Mouse (Mus musculus) hindbrain, postnatal 0 days (tissue): ENCODE results near the gene Dnajc30. TPM values are rescaled to one million over a fixed set of nuclear protein-coding genes. Genes with fewer than 3 reads are reported as not detected.
A peak's percentile ranks its signal among the peaks of the same experiment; 100 is the strongest.

Source experiments
- ATAC-seq: fragments of 200-750 bp; cut with Nextera tagmentation; 2 replicates; pipeline ENCODE4 v1.8.0; 2017; ENCODE audit warnings: mild to moderate bottlenecking, moderate TSS enrichment, moderate library complexity
- DNase-seq: peaks from one replicate; pipeline ENCODE4 v3.0.0-alpha.2; 2015; ENCODE audit warnings: low spot score
- H3K27ac ChIP-seq: fragments of 300-500 bp; sonication (generic); 2 replicates; pipeline ENCODE4 v1.5.1; 2014; ENCODE audit warnings: mild to moderate bottlenecking
- H3K27me3 ChIP-seq: fragments of 300-500 bp; sonication (generic); 2 replicates; pipeline ENCODE4 v1.6.1; 2014; ENCODE audit warnings: low read length, mixed read lengths; ENCODE audit not compliant: insufficient read depth
- H3K36me3 ChIP-seq: fragments of 300-500 bp; sonication (generic); 2 replicates; pipeline ENCODE4 v1.6.1; 2014; ENCODE audit warnings: low read length, mixed read lengths; ENCODE audit not compliant: insufficient read depth
- H3K4me1 ChIP-seq: fragments of 300-500 bp; sonication (generic); 2 replicates; pipeline ENCODE4 v1.6.1; 2014; ENCODE audit warnings: antibody characterized with exemption, low read length, mixed read lengths; ENCODE audit not compliant: insufficient read depth
- H3K4me2 ChIP-seq: fragments of 300-500 bp; sonication (generic); 2 replicates; pipeline ENCODE4 v1.6.1; 2014; ENCODE audit warnings: low read depth, mild to moderate bottlenecking, low read length, moderate library complexity, mixed read lengths
- H3K4me3 ChIP-seq: fragments of 300-500 bp; sonication (generic); 2 replicates; pipeline ENCODE4 v1.5.1; 2014; ENCODE audit warnings: low read length
- H3K9ac ChIP-seq: fragments of 300-500 bp; sonication (generic); replicated peaks from 2 replicates; pipeline ENCODE4 v1.6.1; 2014; ENCODE audit warnings: mild to moderate bottlenecking, low read length, moderate library complexity, mixed read lengths
- H3K9me3 ChIP-seq: fragments of 300-500 bp; sonication (generic); 2 replicates; pipeline ENCODE4 v1.6.1; 2016; ENCODE audit warnings: low read length, mixed read lengths
- CTCF ChIP-seq: IDR thresholded peaks from 2 replicates; pipeline ENCODE4 v1.5.1; 2016; ENCODE audit warnings: antibody characterized with exemption, control low read depth, low read depth
- WGBS: fragments of 180-500 bp; shearing (Covaris S2); extraction: QIAGEN DNeasy Blood & Tissue Kit; methylation state at CpG from one replicate; pipeline ENCODE4 v1.1.7; 2014; 5-methylcytosine and 5-hydroxymethylcytosine counted together
- polyA plus RNA-seq: library from polyadenylated mRNA; unstranded; fragments of >200 nt; fragmentation: Nextera tagmentation; extraction: Ambion mirVana; gene quantifications from 2 replicates; pipeline ENCODE4 v1.2.1, GENCODE M21; 2015
- total RNA-seq: library from RNA; depleted of rRNA; stranded (reverse); fragments of >200 nt; gene quantifications from 2 replicates; pipeline ENCODE4 v1.2.3, GENCODE M21; 2014

Gene Dnajc30
- total and polyA plus RNA-seq, 2 experiments from 2014 or later, result 14.7 to 43.4 TPM

DNA sequence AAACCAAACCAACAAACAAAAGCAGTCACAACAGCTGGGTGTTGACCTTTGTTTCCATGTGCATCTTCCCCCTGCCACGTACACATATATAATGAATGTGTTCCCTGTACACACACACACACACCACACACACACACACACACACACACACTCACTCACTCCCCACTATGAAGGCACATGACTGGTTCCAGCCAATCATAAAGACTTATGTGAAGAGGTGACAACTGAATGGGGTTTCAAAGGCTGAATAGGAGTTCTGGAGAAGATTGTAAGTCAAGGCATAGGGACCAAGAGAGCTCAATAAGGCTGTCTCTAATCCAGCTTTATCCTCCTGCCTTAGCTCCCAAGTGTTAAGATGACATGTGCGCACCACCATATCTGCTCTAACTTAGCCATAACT is 15.6 kb downstream of the Dnajc30 start:
- no peak overlapping the region for H3K4me2 ChIP-seq
- H3K9ac ChIP-seq, result no peak overlapping the region
- no peaks in the 10 kb centered on the region for H3K27me3 ChIP-seq
- H3K27ac ChIP-seq, result no peak overlapping the region
- DNase-seq, result no peak
- ATAC-seq, result no peak
- H3K36me3 ChIP-seq, result peaks cover 4% of the 10 kb centered on the region
- 92% methylated on average over 2 of the region's 2 CpGs for WGBS
- H3K4me1 ChIP-seq, result no peaks in the 10 kb centered on the region
- no peak for TF ChIP-seq CTCF
- H3K4me3 ChIP-seq, result no peak overlapping the region
- no peaks in the 10 kb centered on the region for H3K9me3 ChIP-seq

- Histone ChIP-seq H3K9ac (no peak overlapping the region), H3K27ac (no peak overlapping the region), H3K9me3 (no peaks in the 10 kb centered on the region), H3K27me3 (no peaks in the 10 kb centered on the region), H3K36me3 (no peaks in the 10 kb centered on the region), H3K4me3 (no peak overlapping the region), H3K4me2 (no peak overlapping the region), H3K4me1 (no peaks in the 10 kb centered on the region)
- no peak for TF ChIP-seq CTCF
- DNase-seq (no peak), ATAC-seq (no peak)
- 91% methylated on average over 5 of the region's 5 CpGs for WGBS
Observed at GRCm38 (mm10) chr5:135080539-135080938, 16.5 kb downstream of the Dnajc30 start.

DNA sequence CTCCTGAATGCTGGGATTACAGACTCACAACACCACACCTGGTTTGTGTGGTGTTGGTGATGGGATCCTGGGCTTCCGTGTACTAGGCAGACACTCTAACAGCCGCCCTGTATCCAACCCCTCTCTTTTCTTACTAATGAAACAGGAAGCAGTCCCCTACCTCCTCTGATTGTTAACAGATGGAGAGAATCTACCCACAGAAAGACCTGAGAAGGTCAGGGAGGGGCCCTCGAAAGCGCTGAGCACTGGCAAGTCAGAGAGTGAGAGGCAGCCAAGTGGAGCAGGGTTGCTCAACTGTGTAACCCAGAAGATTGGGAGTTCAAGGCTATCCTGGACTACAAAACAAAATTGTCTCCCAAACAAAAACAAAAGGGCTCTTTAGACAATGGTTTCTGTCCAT is 22.9 kb downstream of the Dnajc30 start:
- H3K36me3 ChIP-seq, result no peaks in the 10 kb centered on the region
- peaks cover 31% of the 10 kb centered on the region for H3K27me3 ChIP-seq
- H3K4me3 ChIP-seq, result no peak overlapping the region
- ATAC-seq (no peak), DNase-seq (no peak)
- no peak for TF ChIP-seq CTCF
- no peaks in the 10 kb centered on the region for H3K9me3 ChIP-seq
- H3K4me2 ChIP-seq, result no peak overlapping the region
- no peak overlapping the region for H3K27ac ChIP-seq
- WGBS, result 71% methylated on average over 4 of the region's 4 CpGs
- no peak overlapping the region for H3K9ac ChIP-seq
- H3K4me1 ChIP-seq, result no peaks in the 10 kb centered on the region

DNA sequence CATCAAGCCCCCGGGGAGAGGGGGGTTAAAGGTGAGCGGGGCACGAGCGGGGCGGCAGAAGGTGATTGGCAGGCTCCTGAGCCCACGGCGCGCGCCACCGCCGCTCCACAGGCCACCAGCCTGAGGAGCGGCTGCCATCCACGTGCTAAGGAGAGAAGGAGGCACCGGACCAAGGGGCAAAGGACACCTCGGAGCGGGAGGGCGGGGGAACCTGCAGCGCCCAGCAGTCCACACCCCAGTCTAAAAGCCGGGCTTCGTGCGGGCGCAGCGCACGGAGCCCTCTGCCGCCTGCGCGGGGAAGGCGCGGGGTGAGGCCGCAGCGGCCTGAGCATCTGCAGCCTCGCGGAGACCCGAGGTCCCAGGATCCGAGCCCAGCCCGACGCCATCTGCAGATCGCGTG is 25.7 kb downstream of the Dnajc30 start, which contains the start of gene Mlxipl:
Gene Mlxipl, plus strand, starts transcription at position 238 of the 400 bp plus-strand sequence.
- Histone ChIP-seq H3K4me1 (no peaks in the 10 kb centered on the region), H3K36me3 (no peaks in the 10 kb centered on the region), H3K4me2 (no peak within 1 kb of the TSS), H3K9me3 (no peaks in the 10 kb centered on the region), H3K27ac (no peak within 1 kb of the TSS), H3K27me3 (peaks cover 35% of the 10 kb centered on the region), H3K9ac (no peak within 1 kb of the TSS), H3K4me3 (0 out of 2 replicates have a peak within 1 kb of the TSS, but pooled peaks have one; percentile 7)
- DNase-seq, result no peak
- no peak for TF ChIP-seq CTCF
- 4% methylated on average over 32 of the region's 39 CpGs for WGBS
- no peak for ATAC-seq

DNA sequence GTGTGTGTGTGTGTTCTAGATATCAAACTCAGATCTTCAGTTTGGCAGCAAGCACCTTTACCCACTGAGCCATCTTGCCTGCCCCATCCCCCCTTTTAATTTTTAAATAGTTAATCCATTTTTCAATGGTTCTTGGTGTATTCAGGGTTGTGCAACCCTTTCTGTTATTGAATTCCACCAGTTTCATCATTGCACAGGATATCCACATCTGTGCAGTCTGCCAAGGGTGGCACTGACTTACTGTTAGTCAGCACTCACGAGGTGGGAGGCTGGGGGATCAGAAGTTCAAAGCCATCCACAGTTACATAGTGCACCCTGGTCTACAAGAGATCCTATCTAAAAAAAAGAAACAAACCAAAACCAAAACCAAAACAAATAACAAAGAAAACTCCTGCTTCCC is 37.0 kb downstream of the Dnajc30 start:
- peaks cover 7% of the 10 kb centered on the region for H3K27me3 ChIP-seq
- H3K9ac ChIP-seq, result no peak overlapping the region
- no peaks in the 10 kb centered on the region for H3K36me3 ChIP-seq
- H3K4me1 ChIP-seq, result no peaks in the 10 kb centered on the region
- H3K27ac ChIP-seq, result no peak overlapping the region
- TF ChIP-seq CTCF, result no peak
- H3K4me3 ChIP-seq, result no peak overlapping the region
- ATAC-seq (no peak), DNase-seq (no peak)
- WGBS, result 62% methylated on average over 1 of the region's 1 CpGs
- no peaks in the 10 kb centered on the region for H3K9me3 ChIP-seq
- no peak overlapping the region for H3K4me2 ChIP-seq

- no peaks in the 10 kb centered on the region for H3K9me3 ChIP-seq
Observed at GRCm38 (mm10) chr5:135103999-135104660, 40.1 kb downstream of the Dnajc30 start.

DNA sequence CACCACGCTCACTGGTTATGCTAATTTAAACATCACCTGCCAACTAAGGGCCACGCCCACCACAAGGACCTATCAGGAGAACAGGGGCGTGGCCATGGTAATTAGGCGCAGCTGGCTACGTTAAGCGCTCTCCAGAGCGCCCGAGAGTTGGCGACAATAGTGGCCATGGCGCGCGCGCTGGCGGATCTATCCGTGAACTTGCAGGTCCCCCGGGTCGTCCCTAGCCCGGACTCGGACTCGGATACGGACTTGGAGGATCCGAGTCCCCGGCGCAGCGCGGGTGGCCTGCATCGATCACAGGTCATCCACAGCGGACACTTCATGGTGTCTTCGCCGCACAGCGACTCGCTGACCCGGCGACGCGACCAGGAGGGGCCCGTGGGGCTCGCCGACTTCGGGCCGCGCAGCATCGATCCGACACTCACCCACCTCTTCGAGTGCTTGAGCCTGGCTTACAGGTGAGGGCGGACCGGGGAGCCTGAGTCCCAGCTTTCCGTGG is 42.8 kb downstream of the Dnajc30 start:
- peak; percentile 91 for ATAC-seq
- TF ChIP-seq CTCF, result no peak

More at GRCm38 (mm10) chr5:135103999-135104660, 40.1 kb downstream of the Dnajc30 start:
- 68% methylated on average over 11 of the region's 11 CpGs for WGBS
- no peaks in the 10 kb centered on the region for H3K36me3 ChIP-seq
- peak; percentile 57 for TF ChIP-seq CTCF
- ATAC-seq (no peak), DNase-seq (no peak)
- H3K4me3 ChIP-seq, result no peak overlapping the region
- 0 out of 2 replicates have a peak, but pooled peaks cover 5% of the 10 kb centered on the region for H3K4me1 ChIP-seq
- no peak overlapping the region for H3K4me2 ChIP-seq
- no peak overlapping the region for H3K27ac ChIP-seq
- no peak overlapping the region for H3K9ac ChIP-seq
- H3K27me3 ChIP-seq, result peaks cover 27% of the 10 kb centered on the region

More for the DNA sequence above, 42.8 kb downstream of the Dnajc30 start:
- under 1% methylated on average over 48 of the region's 48 CpGs for WGBS
- Histone ChIP-seq H3K27me3 (peaks cover 30% of the 10 kb centered on the region), H3K27ac (no peak overlapping the region), H3K4me3 (peak overlapping the region; percentile 46), H3K9me3 (no peaks in the 10 kb centered on the region), H3K4me1 (0 out of 2 replicates have a peak, but pooled peaks cover 5% of the 10 kb centered on the region), H3K4me2 (peak overlapping the region; percentile 87), H3K9ac (peak overlapping the region; percentile 35; the same call in 1 of the 2 replicates), H3K36me3 (no peaks in the 10 kb centered on the region)
- peak; percentile 92 for DNase-seq
